Mouse (Mus musculus): ENCODE data around the gene Gstm5. TPM values are rescaled to one million over a fixed set of nuclear protein-coding genes. Genes with fewer than 3 reads are reported as not detected.
"Not testable (repeated sequence)": the region's sequence is repeated elsewhere in the genome, so short reads cannot be mapped to it uniquely, and the experiment has no call there.

Gene Gstm5
- polyA plus RNA-seq (2017; shearing (Covaris generic)) = 1 to 10 TPM in 1 of 3 experiments, not detected in 2; 1.4 TPM

- ATAC-seq = no peak
Observed at GRCm38 (mm10) chr3:107895720-107896569, at the start of gene Gstm5. Gene Gstm5, plus strand, starts transcription at chr3:107895821.

GRCm38 (mm10) chr3:107846175-107846574 lies 49.4 kb upstream of the Gstm5 start:
- ATAC-seq = peak; percentile 89

GRCm38 (mm10) chr3:107846835-107847234 lies 48.8 kb upstream of the Gstm5 start:
- ATAC-seq = no peak

DNA sequence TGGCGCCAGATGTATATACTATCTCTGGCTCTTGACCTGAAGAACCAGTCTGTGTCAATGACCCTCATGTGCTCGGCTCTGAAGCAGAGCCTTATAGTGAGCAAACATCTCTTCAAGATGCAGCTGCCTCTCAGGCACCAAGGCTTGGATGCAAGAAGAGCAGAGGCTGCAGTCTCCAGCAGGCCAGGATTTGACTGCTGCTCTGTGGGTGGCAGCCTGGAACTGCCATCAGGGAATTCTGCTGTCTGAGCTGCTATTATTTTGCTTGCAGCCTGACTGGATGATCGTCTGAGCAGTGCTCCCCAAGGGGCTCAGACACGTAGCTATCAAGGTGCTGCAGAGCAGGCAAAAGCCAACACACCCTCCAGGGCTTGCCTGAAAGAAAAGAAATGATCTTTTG lies 47.5 kb upstream of the Gstm5 start:
- no peak for ATAC-seq

DNA sequence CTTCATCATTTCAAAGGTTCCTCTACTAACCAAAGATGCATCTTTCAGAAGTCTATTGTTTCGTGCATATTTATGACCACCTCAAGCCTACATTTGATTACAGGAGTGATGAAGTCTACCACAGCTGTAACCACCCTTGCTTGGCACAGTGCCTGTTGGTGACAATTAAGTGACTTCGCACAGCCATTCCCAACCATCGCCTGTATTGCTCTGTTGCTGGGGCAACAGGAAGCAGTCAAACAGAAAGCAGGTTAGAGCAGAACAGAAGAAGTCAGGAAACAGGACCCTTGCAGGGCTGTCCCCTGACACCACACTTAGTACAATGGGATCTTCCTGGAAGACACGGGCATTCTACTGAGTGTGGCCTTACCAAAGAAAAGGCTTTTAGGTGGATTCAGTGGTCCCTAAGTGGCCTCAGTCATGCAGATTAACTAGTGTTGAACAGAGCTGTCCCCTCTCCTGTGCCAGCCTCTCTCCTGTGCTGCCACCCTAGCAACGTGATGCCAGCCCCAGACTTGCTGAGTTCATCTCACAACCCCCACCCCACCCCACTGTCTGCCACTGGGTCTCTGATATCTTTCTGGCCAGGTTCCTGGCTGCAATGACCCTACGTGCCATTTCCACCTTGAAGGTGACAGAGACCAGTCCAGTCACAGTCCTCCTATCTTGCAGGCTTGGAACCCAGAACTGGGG lies 46.5 kb upstream of the Gstm5 start:
- ATAC-seq = no peak

DNA sequence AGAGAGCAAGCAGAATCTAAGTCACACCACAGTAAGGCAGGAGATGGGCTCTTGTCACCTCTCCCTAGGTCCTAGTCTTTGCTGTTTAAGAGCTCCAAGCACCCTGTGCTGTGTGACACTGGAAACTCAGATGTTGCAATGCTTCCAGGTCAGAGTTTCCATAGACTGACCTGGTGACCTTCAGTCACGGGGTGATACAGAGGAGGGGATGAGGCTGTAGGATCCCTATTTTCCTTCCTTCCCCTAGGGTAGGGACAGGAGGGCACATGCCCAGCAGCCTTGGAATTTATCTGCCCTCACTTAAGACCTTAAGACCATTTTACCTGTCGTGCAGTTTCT lies 46.0 kb upstream of the Gstm5 start:
- no peak for ATAC-seq

- ATAC-seq = no peak
Observed at GRCm38 (mm10) chr3:107850418-107851031, 45.1 kb upstream of the Gstm5 start.

GRCm38 (mm10) chr3:107852786-107853185 lies 42.8 kb upstream of the Gstm5 start:
- peak; percentile 72 for ATAC-seq

GRCm38 (mm10) chr3:107853232-107854181 lies 42.1 kb upstream of the Gstm5 start:
- ATAC-seq = peak; percentile 89

DNA sequence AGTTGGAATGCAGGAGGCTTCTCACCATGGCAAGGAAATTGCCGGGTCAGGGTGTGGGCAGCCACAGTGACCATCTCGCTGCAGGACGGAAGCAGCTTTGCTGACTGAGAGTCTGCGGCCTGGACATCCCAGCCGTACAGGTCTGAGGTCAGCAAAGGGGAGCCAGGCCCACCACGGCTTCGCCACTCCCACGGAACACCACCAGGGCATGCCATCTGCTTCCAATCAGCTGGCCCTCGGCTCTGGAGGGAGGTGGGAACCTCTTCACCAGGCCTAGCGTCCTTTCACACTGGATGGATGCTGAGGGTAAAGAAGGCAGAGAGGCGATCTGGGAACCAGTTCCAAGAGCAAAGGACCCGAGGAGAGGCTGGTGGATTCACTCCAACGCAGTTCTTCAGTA lies 40.3 kb upstream of the Gstm5 start:
- no peak for ATAC-seq

GRCm38 (mm10) chr3:107857646-107858045 lies 38.0 kb upstream of the Gstm5 start:
- no peak for ATAC-seq

- not testable (repeated sequence) for ATAC-seq
Observed at GRCm38 (mm10) chr3:107861483-107861882, 34.1 kb upstream of the Gstm5 start.

- no peak for ATAC-seq
Observed at GRCm38 (mm10) chr3:107862471-107862870, 33.1 kb upstream of the Gstm5 start.

- ATAC-seq = no peak
Observed at GRCm38 (mm10) chr3:107863471-107863870, 32.1 kb upstream of the Gstm5 start.

GRCm38 (mm10) chr3:107863898-107864603 lies 31.6 kb upstream of the Gstm5 start:
- peak; percentile 74 for ATAC-seq

GRCm38 (mm10) chr3:107865364-107866091 lies 30.1 kb upstream of the Gstm5 start:
- ATAC-seq = no peak

GRCm38 (mm10) chr3:107867086-107867485 lies 28.5 kb upstream of the Gstm5 start:
- ATAC-seq = peak; percentile 88

- ATAC-seq = no peak
Observed at GRCm38 (mm10) chr3:107868452-107868851, 27.2 kb upstream of the Gstm5 start.

DNA sequence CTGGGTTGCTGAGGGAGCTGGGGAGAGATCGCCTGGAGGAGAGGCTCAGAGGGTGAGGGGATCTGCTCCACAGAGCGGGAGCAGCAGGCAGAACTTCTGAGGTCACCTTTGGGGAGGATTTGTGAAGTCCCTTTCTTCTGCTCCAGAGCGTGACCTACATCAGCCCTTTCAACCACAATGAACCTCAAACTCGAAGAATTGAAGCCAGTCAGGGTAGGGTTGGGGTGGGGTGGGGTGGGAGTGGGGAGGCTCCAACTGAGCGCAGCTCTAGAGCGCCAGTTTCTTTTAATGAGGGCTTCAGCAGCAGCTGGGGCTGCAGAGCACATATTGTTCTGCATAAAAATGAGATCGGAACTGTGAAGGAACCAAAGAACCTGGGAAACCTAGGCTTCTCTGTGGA lies 26.5 kb upstream of the Gstm5 start:
- no peak for ATAC-seq

DNA sequence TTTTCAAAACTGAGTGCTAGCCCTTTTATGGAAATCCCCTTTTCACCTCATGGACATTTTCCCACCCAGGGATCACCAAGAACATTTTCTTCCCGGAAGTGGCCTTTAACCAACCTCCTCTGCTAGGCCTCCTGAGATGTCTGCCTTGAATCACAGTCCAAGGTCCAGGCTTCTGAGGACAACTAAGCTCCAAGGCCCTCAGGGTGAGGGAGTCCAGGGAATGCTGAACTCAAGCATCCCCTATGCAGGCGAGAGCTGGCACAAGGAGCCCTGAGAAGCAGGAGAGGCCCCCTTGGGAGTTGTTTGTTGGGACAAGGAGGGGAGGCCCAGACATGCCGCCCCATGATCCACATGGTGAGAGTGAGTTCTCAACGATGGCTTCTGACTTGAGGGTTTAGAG lies 25.7 kb upstream of the Gstm5 start:
- no peak for ATAC-seq
